Comparison of ENCODE assay signal across 9 mouse cellular contexts in genomic region chr13:59674215-59674614, GRCm38 (mm10). TPM values are rescaled to one million over a fixed set of nuclear protein-coding genes. Genes with fewer than 3 reads are reported as not detected.
DNase-seq lines count a peak whose midpoint lies in the region; ATAC-seq lines count a peak whose summit lies in the region.
"Had no signal": no experiment of that assay in that cellular context is flagged by ENCODE, and none has a peak within 500 bp of the region (broad histone marks: within the 10 kb centered on the region; RNA-seq: fewer than 3 reads in every experiment).

No protein-coding gene starts in this region.

- no peaks in the 10 kb centered on the region for H3K36me3 ChIP-seq in kidney, embryonic 14.5 days (ENCODE audit: control insufficient read depth, insufficient read depth, low read length)
- H3K36me3 ChIP-seq in embryonic facial prominence, embryonic 11.5 days (replicated peaks; ENCODE audit: control insufficient read depth, insufficient read depth, low read depth, low read length), result no peaks in the 10 kb centered on the region
- H3K36me3 ChIP-seq in limb, embryonic 10.5 days, result peaks cover 17% of the 10 kb centered on the region
- no peaks in the 10 kb centered on the region for H3K36me3 ChIP-seq in neural tube, embryonic 13.5 days

- no peaks in the 10 kb centered on the region for H3K27me3 ChIP-seq in kidney, embryonic 14.5 days (ENCODE audit: control insufficient read depth, insufficient read depth, low read length)
- no peaks in the 10 kb centered on the region for H3K27me3 ChIP-seq in embryonic facial prominence, embryonic 11.5 days (ENCODE audit: control insufficient read depth, insufficient read depth, low read length)
- H3K27me3 ChIP-seq in limb, embryonic 10.5 days (ENCODE audit: low read depth, poor library complexity, severe bottlenecking), result no peaks in the 10 kb centered on the region
- H3K27me3 ChIP-seq in neural tube, embryonic 13.5 days, result no peaks in the 10 kb centered on the region

- H3K4me1 ChIP-seq in kidney, embryonic 14.5 days (ENCODE audit: control insufficient read depth, insufficient read depth, low read length), result peaks cover 11% of the 10 kb centered on the region
- H3K4me1 ChIP-seq in embryonic facial prominence, embryonic 11.5 days (ENCODE audit: control insufficient read depth, insufficient read depth, low read length), result no peaks in the 10 kb centered on the region
- H3K4me1 ChIP-seq in limb, embryonic 10.5 days, result peaks cover 34% of the 10 kb centered on the region
- peaks cover 45% of the 10 kb centered on the region for H3K4me1 ChIP-seq in neural tube, embryonic 13.5 days (replicated peaks)

- no peaks in the 10 kb centered on the region for H3K9me3 ChIP-seq in kidney, embryonic 14.5 days (ENCODE audit: control insufficient read depth, low read length)
- H3K9me3 ChIP-seq in embryonic facial prominence, embryonic 11.5 days (replicated peaks; ENCODE audit: control insufficient read depth, low read length), result no peaks in the 10 kb centered on the region
- no peaks in the 10 kb centered on the region for H3K9me3 ChIP-seq in limb, embryonic 10.5 days (replicated peaks)
- no peaks in the 10 kb centered on the region for H3K9me3 ChIP-seq in neural tube, embryonic 13.5 days

- ATAC-seq in kidney, embryonic 14.5 days (ENCODE audit: low FRiP score, low TSS enrichment), result no peak
- ATAC-seq in embryonic facial prominence, embryonic 11.5 days (replicated peaks; ENCODE audit: insufficient number of reproducible peaks, low FRiP score, low TSS enrichment, low read depth), result no peak
- ATAC-seq in neural tube, embryonic 13.5 days (ENCODE audit: low read depth), result no peak

- peak overlapping the region; percentile 61 for H3K4me2 ChIP-seq in kidney, embryonic 14.5 days (replicated peaks; ENCODE audit: low read depth, low read length)
- peak overlapping the region; percentile 28 for H3K4me2 ChIP-seq in embryonic facial prominence, embryonic 11.5 days (ENCODE audit: low read depth, low read length)
- peak overlapping the region; percentile 81 for H3K4me2 ChIP-seq in neural tube, embryonic 13.5 days

- WGBS in kidney, embryonic 14.5 days, result 11% methylated on average over 3 of the region's 3 CpGs
- WGBS in embryonic facial prominence, embryonic 11.5 days, result 0% methylated on average over 3 of the region's 3 CpGs
- WGBS in limb, embryonic 10.5 days, result 3% methylated on average over 3 of the region's 3 CpGs
- 1% methylated on average over 3 of the region's 3 CpGs for WGBS in neural tube, embryonic 13.5 days

- H3K27ac ChIP-seq in kidney, embryonic 14.5 days (ENCODE audit: low read depth, low read length), result no peak overlapping the region
- no peak overlapping the region for H3K27ac ChIP-seq in embryonic facial prominence, embryonic 11.5 days (replicated peaks; ENCODE audit: low read depth, low read length)
- H3K27ac ChIP-seq in limb, embryonic 10.5 days, result peak overlapping the region; percentile 96
- H3K27ac ChIP-seq in neural tube, embryonic 13.5 days (replicated peaks), result peak overlapping the region; percentile 85

- DNase-seq in kidney, adult 11 months, result no peak
- peak; percentile 69 for DNase-seq in embryonic facial prominence, embryonic 11.5 days (ENCODE audit: low spot score)
- DNase-seq in limb, embryonic 10.5 days (ENCODE audit: low spot score), result peak; percentile 49
- DNase-seq in thymus, adult 18-20 months, result no peak
- DNase-seq in kidney, postnatal 14 days, result no peak
- DNase-seq in layer of hippocampus, postnatal 10 days (ENCODE audit: low spot score in 2 of 2), result no peak

- H3K4me3 ChIP-seq in kidney, embryonic 14.5 days (ENCODE audit: low read length), result peak overlapping the region; percentile 77; the same call in 1 of the 2 replicates
- peak overlapping the region; percentile 73 for H3K4me3 ChIP-seq in embryonic facial prominence, embryonic 11.5 days (ENCODE audit: low read depth, low read length)
- H3K4me3 ChIP-seq in limb, embryonic 10.5 days, result peak overlapping the region; percentile 87
- peak overlapping the region; percentile 80 for H3K4me3 ChIP-seq in neural tube, embryonic 13.5 days

- peak overlapping the region; percentile 74; the same call in 1 of the 2 replicates for H3K9ac ChIP-seq in kidney, embryonic 14.5 days (ENCODE audit: low read depth, low read length)
- H3K9ac ChIP-seq in embryonic facial prominence, embryonic 11.5 days (replicated peaks; ENCODE audit: low read length), result peak overlapping the region; percentile 37; the same call in 1 of the 2 replicates
- peak overlapping the region; percentile 89 for H3K9ac ChIP-seq in neural tube, embryonic 13.5 days

RNA-seq across cellular contexts. Expression of gene Golm1, which starts 1.4 kb away (rescaled TPM):
- 27.9 and 41.9 TPM in 2 replicates for polyA plus RNA-seq in kidney, embryonic 14.5 days (2014; fragmentation: Nextera tagmentation; extraction: Ambion mirVana)
- 88.0 and 97.5 TPM in 2 replicates for polyA plus RNA-seq in embryonic facial prominence, embryonic 11.5 days (2014; fragmentation: Nextera tagmentation; extraction: Ambion mirVana)
- polyA plus RNA-seq in limb, embryonic 10.5 days (2016; fragmentation: Nextera tagmentation; extraction: Ambion mirVana), result 78.4 and 80.2 TPM in 2 replicates
- polyA plus RNA-seq in neural tube, embryonic 13.5 days (2015; fragmentation: Nextera tagmentation; extraction: Ambion mirVana), result 44.4 and 48.5 TPM in 2 replicates
- 10 to 100 TPM; 45.1 to 46.8 TPM for total RNA-seq in layer of hippocampus, postnatal 10 days (2021)

RNA-seq across cellular contexts. Expression of gene 4921517D22Rik, which starts 19.7 kb away (rescaled TPM):
- not detected in 2 replicates for polyA plus RNA-seq in kidney, embryonic 14.5 days (2014; fragmentation: Nextera tagmentation; extraction: Ambion mirVana)
- not detected in 2 replicates for polyA plus RNA-seq in embryonic facial prominence, embryonic 11.5 days (2014; fragmentation: Nextera tagmentation; extraction: Ambion mirVana)
- not detected in 2 replicates for polyA plus RNA-seq in limb, embryonic 10.5 days (2016; fragmentation: Nextera tagmentation; extraction: Ambion mirVana)
- polyA plus RNA-seq in neural tube, embryonic 13.5 days (2015; fragmentation: Nextera tagmentation; extraction: Ambion mirVana), result not detected in 2 replicates
- not detected for total RNA-seq in layer of hippocampus, postnatal 10 days (2021)
- total RNA-seq: hematopoietic stem cell, adult 5-6 weeks had no signal

RNA-seq across cellular contexts. Expression of gene Spata31d1a, which starts 35.9 kb away (rescaled TPM):
- 0.43 TPM in 1 of 2 replicates, not detected in the other for polyA plus RNA-seq in kidney, embryonic 14.5 days (2014; fragmentation: Nextera tagmentation; extraction: Ambion mirVana)
- 0.11 TPM in 1 of 2 replicates, not detected in the other for polyA plus RNA-seq in embryonic facial prominence, embryonic 11.5 days (2014; fragmentation: Nextera tagmentation; extraction: Ambion mirVana)
- 0.05 TPM in 1 of 2 replicates, not detected in the other for polyA plus RNA-seq in limb, embryonic 10.5 days (2016; fragmentation: Nextera tagmentation; extraction: Ambion mirVana)
- 0.03 TPM in 1 of 2 replicates, not detected in the other for polyA plus RNA-seq in neural tube, embryonic 13.5 days (2015; fragmentation: Nextera tagmentation; extraction: Ambion mirVana)
- total RNA-seq in layer of hippocampus, postnatal 10 days (2021), result under 1 TPM; 0.11 to 0.21 TPM
- total RNA-seq: hematopoietic stem cell, adult 5-6 weeks had no signal

RNA-seq across cellular contexts. Expression of gene Spata31d1b, which starts 37.9 kb away (rescaled TPM):
- not detected in 2 replicates for polyA plus RNA-seq in kidney, embryonic 14.5 days (2014; fragmentation: Nextera tagmentation; extraction: Ambion mirVana)
- polyA plus RNA-seq in embryonic facial prominence, embryonic 11.5 days (2014; fragmentation: Nextera tagmentation; extraction: Ambion mirVana), result not detected in 2 replicates
- polyA plus RNA-seq in limb, embryonic 10.5 days (2016; fragmentation: Nextera tagmentation; extraction: Ambion mirVana), result not detected in 2 replicates
- polyA plus RNA-seq in neural tube, embryonic 13.5 days (2015; fragmentation: Nextera tagmentation; extraction: Ambion mirVana), result not detected in 2 replicates
- under 1 TPM in 1 of 2 experiments, not detected in 1; 0.11 TPM for total RNA-seq in layer of hippocampus, postnatal 10 days (2021)
- total RNA-seq: hematopoietic stem cell, adult 5-6 weeks had no signal

RNA-seq across cellular contexts. Expression of gene Spata31d1d, which starts 57.3 kb away (rescaled TPM):
- polyA plus RNA-seq in kidney, embryonic 14.5 days (2014; fragmentation: Nextera tagmentation; extraction: Ambion mirVana), result not detected in 2 replicates
- not detected in 2 replicates for polyA plus RNA-seq in embryonic facial prominence, embryonic 11.5 days (2014; fragmentation: Nextera tagmentation; extraction: Ambion mirVana)
- polyA plus RNA-seq in limb, embryonic 10.5 days (2016; fragmentation: Nextera tagmentation; extraction: Ambion mirVana), result not detected in 2 replicates
- polyA plus RNA-seq in neural tube, embryonic 13.5 days (2015; fragmentation: Nextera tagmentation; extraction: Ambion mirVana), result not detected in 2 replicates
- not detected for total RNA-seq in layer of hippocampus, postnatal 10 days (2021)
- total RNA-seq: hematopoietic stem cell, adult 5-6 weeks had no signal

Comparison
In these comparisons a context has a peak if more than half of its experiments do, and no peak if none do; other contexts are left out.
1. H3K27ac ChIP-seq: peak in limb, embryonic 10.5 days (single experiment) and neural tube, embryonic 13.5 days (single experiment); none in kidney, embryonic 14.5 days (single experiment) and embryonic facial prominence, embryonic 11.5 days (single experiment).
2. H3K4me2 ChIP-seq: peak in every context shown above with its lines; median percentile 81 in neural tube, embryonic 13.5 days; 61 in kidney, embryonic 14.5 days; 28 in embryonic facial prominence, embryonic 11.5 days.
3. H3K9ac ChIP-seq: peak in every context shown above with its lines; median percentile 89 in neural tube, embryonic 13.5 days; 74 in kidney, embryonic 14.5 days; 37 in embryonic facial prominence, embryonic 11.5 days.
4. DNase-seq: peak in embryonic facial prominence, embryonic 11.5 days (single experiment) and limb, embryonic 10.5 days (single experiment); none in kidney, adult 11 months (single experiment), thymus, adult 18-20 months (0 of 2), kidney, postnatal 14 days (single experiment) and layer of hippocampus, postnatal 10 days (0 of 2).
5. Peak in every context shown above with its lines, with median percentiles within 50 percentile points of each other: H3K4me3 ChIP-seq.